Mouse (Mus musculus) adrenal gland, postnatal 4 days (tissue): Measurements from ENCODE around the gene Dcn. TPM values are rescaled to one million over a fixed set of nuclear protein-coding genes. Genes with fewer than 3 reads are reported as not detected.

Experiments
- DNase-seq, 2 experiments: peaks; one replicate each; pipeline ENCODE4 v3.0.0; 2021 to 2022; ENCODE audit warnings: low spot score in 2 of 2, mixed read lengths in 2 of 2
- long read RNA-seq, 2 experiments: library from polyadenylated mRNA; stranded (forward); transcript quantifications; one replicate each; pipeline ENCODE4 v2.0.0; 2021
- total RNA-seq, 2 experiments: library from RNA; stranded (reverse); gene quantifications; 2 replicates each; pipeline ENCODE4 v1.2.3; 2021

Gene Dcn
- total RNA-seq: 100 to 1,000 TPM; 254 to 314 TPM
- long read RNA-seq, experiment 1, transcript Dcn-201 (8 exons, 1,758 nt): major isoform, 187 of 204 reads
- long read RNA-seq, experiment 1, transcript Dcn-202 (8 exons, 1,758 nt): minor isoform, 5 of 204 reads
- long read RNA-seq, experiment 1, partial matches to known transcripts: 10 of 204 reads
- long read RNA-seq, experiment 1, other reads (novel, unspliced or antisense): 2 of 204 reads
- long read RNA-seq, experiment 2, transcript Dcn-201 (8 exons, 1,758 nt): major isoform, 296 of 315 reads
- long read RNA-seq, experiment 2, transcript Dcn-202 (8 exons, 1,758 nt): minor isoform, 7 of 315 reads
- long read RNA-seq, experiment 2, partial matches to known transcripts: 11 of 315 reads
- long read RNA-seq, experiment 2, other reads (novel, unspliced or antisense): 1 of 315 reads

DNA sequence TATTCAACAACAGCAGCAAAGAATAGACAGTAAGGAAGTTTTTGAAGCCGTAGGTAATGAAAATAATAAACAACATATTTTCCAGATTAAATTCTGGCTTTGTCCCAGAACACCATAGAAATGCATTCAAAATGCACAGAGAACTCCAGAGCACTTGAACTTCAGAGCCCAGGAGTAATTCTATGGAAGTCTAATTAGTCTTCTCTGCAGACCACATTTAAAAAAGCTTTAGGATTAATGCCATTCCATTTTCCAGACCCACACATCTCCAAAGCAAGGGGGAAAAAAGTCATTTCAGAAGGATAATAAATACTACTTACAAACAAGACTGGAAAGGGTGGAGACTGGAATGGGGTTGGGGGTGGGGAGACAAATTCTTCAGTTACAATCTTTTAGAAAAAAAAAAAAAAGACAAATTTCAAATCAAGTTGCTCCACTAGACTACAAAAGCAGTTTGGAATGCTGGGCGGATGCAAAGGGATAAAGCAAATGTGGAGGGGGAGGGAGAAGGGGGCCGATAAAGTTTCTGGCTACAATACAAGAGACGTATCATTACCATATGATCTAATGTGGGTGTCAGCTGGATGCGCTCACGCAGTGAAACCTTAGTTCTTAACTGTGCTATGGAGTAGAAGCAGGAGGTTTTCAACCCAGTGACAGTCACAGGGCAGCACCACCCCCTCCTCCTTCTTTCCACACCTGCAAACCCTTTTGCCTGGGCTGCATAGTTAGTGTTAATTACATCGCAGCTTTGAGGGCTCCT lies at the start of gene Dcn:
Dcn (plus strand) TSS at position 606 of the 763 bp plus-strand sequence.
- DNase-seq: no peak

DNA sequence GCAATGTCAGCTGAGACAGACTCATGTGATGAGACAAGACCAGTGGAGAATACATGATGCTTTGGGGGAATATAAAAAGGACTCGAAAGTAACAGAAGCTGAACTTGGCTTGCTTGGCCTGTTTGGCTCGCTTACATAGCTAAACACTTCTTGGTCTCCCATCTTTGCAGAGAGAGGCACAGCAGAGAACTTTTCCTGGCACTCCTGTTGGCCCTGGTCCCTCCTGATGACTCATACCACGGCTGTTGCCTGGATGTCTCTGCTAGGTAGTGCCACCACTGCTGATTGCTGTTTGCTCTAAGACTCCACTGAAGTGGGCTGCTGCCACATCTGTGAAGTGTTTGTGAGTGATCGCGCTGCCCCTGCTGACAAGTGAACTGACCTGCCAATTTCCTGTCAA lies 42.7 kb upstream of the Dcn start:
- DNase-seq: no peak

GRCm38 (mm10) chr10:97442300-97442699 lies 37.1 kb upstream of the Dcn start:
- no peak for DNase-seq

GRCm38 (mm10) chr10:97446486-97446885 lies 32.9 kb upstream of the Dcn start:
- DNase-seq: no peak

- DNase-seq: no peak
Measured at GRCm38 (mm10) chr10:97452886-97453285, 26.5 kb upstream of the Dcn start.

- no peak for DNase-seq
Measured at GRCm38 (mm10) chr10:97453529-97453928, 25.9 kb upstream of the Dcn start.

GRCm38 (mm10) chr10:97456993-97457392 lies 22.4 kb upstream of the Dcn start:
- no peak for DNase-seq

DNA sequence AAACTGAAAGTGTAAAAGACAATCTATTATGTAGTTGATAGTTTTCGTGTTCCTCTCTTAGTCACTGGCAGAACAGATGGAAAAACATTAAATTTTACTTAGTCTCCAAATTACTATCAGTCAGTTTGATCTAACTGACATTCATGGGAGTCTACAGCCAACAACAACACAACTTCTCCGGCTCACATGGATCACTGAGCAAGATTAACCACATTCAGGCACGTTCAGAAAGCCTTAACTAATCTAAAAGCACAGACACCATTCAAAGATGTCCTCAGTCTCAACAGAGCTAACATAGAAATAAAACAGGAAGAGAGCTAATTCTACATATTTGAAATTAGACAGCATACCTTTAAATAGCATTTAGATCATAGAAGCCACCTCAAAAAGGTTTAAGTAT lies 12.6 kb upstream of the Dcn start:
- no peak for DNase-seq

DNA sequence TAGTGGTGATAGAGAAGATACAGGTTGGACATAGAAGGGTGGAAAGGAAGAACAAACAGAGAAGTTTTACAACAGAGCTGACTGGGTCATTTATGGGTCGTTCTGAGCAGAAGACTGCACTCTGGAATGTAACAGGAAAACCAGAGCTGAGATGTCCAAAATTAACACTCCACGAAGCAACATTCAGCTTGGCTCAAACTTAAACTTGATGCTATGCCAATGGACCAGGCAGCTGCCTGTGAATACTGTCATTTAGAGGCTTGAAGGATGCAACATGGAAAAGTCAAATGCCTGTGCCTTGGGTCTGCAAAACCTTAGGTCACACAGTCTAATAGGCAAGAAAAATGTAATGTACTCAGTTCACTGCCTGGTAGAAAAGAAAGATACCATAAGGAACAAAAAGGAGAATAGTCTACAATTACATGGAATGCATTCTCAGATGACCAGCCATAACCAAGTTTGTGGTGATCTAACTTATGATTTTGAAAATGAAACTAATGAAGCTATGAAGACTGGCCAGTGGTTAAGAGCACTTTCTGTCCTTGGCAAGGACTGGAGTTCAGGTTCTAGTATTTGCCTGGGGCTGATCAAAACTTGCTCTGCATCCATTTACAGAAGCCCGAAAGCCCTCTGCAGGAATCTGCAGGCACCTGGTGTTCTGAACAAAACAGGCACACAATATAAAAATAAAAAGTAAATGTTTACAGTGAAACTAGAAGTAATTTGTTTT lies 9.8 kb upstream of the Dcn start:
- no peak for DNase-seq

DNA sequence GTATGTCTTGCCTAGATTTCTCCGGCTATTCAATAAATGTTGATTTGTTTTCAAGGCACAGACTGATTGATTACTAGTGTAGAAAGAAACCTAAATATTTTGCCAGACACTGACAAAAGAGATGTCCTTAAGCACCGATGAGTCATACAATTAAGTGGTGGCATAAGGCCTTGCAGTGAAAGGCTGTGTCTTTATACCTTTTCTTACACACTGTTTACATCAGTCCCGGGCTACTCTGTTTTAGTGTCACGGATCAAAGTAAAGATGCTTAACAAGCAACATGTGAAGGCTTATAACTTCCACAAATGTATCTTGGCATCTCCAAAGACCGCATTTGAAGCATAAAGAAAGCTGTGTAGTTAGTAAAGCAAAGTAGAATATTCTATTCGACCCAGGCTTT lies 3.9 kb upstream of the Dcn start:
- DNase-seq: no peak

DNA sequence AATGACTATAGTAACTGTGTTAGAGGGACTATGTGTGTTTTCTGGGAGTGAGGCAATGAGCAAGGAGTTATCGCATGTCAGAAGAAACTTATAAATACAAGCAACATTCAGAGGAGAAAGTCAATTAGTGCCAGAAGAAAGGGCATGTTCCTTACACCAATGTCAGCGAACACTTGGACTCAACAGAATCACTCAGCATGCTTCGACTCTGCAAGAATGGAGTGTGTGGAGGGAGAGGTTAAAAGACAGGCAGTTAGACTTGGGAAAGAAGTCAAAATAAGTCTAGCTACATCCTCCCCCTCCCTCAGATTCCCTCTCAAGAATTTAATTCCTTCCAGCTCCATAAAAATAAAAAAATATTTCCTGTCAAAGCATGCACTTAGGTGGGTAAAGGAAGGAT lies 1.1 kb upstream of the Dcn start:
- DNase-seq: no peak

GRCm38 (mm10) chr10:97482150-97482549 lies 2.7 kb downstream of the Dcn start:
- no peak for DNase-seq

DNA sequence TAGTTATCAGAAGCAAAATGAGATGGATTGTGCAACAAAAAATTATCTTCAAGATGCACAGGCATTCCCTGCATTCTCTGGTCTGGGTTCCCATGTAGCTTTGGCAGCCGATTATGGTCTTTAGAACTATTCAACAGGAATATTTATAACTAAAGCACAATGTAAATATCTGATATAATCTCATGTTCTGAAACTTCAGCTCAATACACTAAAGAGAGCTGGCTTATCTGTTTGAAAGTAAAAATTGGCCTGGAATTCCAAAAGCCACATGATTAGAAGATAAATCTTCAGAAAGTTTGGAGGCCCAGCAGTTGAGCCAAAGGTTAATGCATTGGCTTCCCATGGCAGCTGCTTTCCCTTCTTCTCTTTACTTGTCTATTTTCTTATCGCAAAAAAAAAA lies 4.6 kb downstream of the Dcn start:
- DNase-seq: no peak

- no peak for DNase-seq
Measured at GRCm38 (mm10) chr10:97485151-97485550, 5.7 kb downstream of the Dcn start.

- no peak for DNase-seq
Measured at GRCm38 (mm10) chr10:97486085-97486484, 6.7 kb downstream of the Dcn start.

DNA sequence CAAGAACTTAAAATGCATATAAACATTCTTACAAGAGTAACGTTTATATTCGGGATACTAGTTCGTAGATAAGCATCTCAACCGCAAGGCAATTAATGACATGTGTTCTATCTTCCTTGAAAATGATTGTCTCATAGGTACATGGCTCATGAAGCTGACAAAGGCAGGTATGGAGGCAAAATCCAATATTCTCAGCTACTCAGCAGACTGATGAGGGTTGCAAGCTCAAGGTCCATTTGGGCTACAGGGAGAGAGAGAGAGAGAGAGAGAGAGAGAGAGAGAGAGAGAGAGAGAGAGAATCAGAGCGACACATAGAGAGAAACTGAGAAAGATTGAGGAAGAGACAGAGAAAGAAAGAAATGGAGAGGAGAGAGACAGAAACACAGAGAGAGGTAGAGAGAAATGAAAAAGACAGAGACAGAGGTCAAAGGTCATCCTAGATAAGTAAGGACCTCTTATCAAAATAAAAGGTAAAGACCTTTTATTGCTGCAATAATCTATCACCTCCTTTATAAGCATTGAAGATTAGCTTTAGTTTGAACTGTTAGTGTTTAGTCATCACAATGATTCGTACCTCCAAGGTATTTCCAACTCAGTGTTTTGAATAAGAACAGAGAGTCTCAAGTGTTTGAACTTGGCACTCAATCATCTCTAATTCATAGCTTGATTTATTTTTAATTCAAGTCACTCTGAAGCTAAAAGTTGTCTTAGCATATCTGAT lies 8.0 kb downstream of the Dcn start:
- no peak for DNase-seq

DNA sequence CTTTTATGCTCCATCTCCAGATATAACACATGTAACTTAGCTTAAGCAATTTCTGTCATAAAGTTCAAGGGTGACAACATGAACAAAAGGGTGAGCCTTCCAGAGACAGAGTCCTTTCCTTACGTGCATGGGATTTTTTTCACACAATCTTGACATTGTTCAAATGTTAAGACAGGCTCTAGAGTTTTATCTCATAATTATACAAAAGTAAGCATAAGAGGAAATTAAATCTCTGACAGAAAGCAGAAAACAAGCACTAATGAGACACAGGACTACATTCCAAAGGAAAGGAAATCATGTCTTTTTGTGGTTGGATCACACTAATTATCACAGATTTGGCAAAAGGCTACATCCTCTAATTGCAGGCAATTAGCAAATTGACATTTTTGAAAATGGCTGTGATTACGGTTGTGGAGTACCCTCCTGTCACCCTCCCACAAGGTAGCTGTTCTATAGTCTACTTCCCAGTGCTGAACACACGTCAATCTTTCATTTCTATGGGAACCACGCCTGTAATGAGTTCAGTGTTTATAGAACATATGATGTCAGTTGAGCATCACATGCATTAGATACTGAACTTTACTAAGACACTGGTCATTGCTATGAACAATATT lies 13.1 kb downstream of the Dcn start:
- no peak for DNase-seq

GRCm38 (mm10) chr10:97497646-97498045 lies 18.2 kb downstream of the Dcn start:
- no peak for DNase-seq

- no peak for DNase-seq
Measured at GRCm38 (mm10) chr10:97523366-97523765, 44.0 kb downstream of the Dcn start.

GRCm38 (mm10) chr10:97535697-97536096 lies 56.3 kb downstream of the Dcn start:
- DNase-seq: no peak

DNA sequence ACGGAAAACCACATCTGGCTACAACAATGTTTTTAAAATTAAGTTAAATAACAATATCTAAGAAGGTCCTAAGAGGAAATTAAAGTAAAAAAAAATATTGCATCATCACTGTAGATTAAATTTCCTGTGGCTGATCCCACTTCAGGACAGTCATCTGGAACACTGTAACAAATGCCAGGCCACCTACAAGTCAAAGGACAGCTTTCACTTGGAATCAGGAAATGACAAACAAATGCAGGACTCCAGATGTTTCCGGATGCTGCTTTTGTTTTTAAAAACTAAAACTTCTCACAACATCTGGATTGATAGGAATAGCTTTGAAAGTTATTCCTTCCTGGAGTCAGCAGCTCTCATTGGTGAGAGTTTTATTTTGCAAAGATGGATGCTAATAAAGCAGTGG lies 57.5 kb downstream of the Dcn start:
- DNase-seq: no peak
